Mouse (Mus musculus): ENCODE measurements around the gene Sys1. TPM values are rescaled to one million over a fixed set of nuclear protein-coding genes. Genes with fewer than 3 reads are reported as not detected.

The Sys1 gene
- total RNA-seq, 4 experiments from 2014 or later: 40.4 to 45.8 (median 44.8) TPM

GRCm38 (mm10) chr2:164497691-164498268 is 41.0 kb downstream of the Sys1 start:
- no peak for DNase-seq (ENCODE audit: low spot score in 2 of 2)

GRCm38 (mm10) chr2:164499317-164499716 is 42.6 kb downstream of the Sys1 start:
- no peak for DNase-seq (ENCODE audit: low spot score in 2 of 2)

GRCm38 (mm10) chr2:164500511-164500910 is 43.7 kb downstream of the Sys1 start:
- DNase-seq (ENCODE audit: low spot score in 2 of 2): no peak

- DNase-seq (ENCODE audit: low spot score in 2 of 2): no peak
These were observed 48.2 kb downstream of the Sys1 start for GRCm38 (mm10) chr2:164504919-164505318.

- DNase-seq (ENCODE audit: low spot score in 2 of 2): no peak
These were observed 49.0 kb downstream of the Sys1 start for GRCm38 (mm10) chr2:164505619-164506347.

GRCm38 (mm10) chr2:164507811-164508210 is 51.0 kb downstream of the Sys1 start:
- no peak for DNase-seq (ENCODE audit: low spot score in 2 of 2)

GRCm38 (mm10) chr2:164510621-164511190 is 53.9 kb downstream of the Sys1 start:
- DNase-seq (ENCODE audit: low spot score in 2 of 2): no peak

- no peak for DNase-seq (ENCODE audit: low spot score in 2 of 2)
These were observed 55.6 kb downstream of the Sys1 start for GRCm38 (mm10) chr2:164512121-164512909.

GRCm38 (mm10) chr2:164513389-164513788 is 56.6 kb downstream of the Sys1 start:
- no peak for DNase-seq (ENCODE audit: low spot score in 2 of 2)

- DNase-seq (ENCODE audit: low spot score in 2 of 2): no peak
These were observed 58.2 kb downstream of the Sys1 start for GRCm38 (mm10) chr2:164514916-164515315.

- peak in 1 of 2 experiments; percentile 36 for DNase-seq (ENCODE audit: low spot score in 2 of 2)
These were observed 59.1 kb downstream of the Sys1 start for GRCm38 (mm10) chr2:164515897-164516296.

- no peak for DNase-seq (ENCODE audit: low spot score in 2 of 2)
These were observed 59.8 kb downstream of the Sys1 start for GRCm38 (mm10) chr2:164516592-164516991.

- peak in 1 of 2 experiments; percentile 58 for DNase-seq (ENCODE audit: low spot score in 2 of 2)
These were observed 60.9 kb downstream of the Sys1 start for GRCm38 (mm10) chr2:164517485-164518221.

- DNase-seq (ENCODE audit: low spot score in 2 of 2): peak in 1 of 2 experiments; percentile 38
These were observed 61.8 kb downstream of the Sys1 start for GRCm38 (mm10) chr2:164518266-164519170.

GRCm38 (mm10) chr2:164519171-164519526 is 62.4 kb downstream of the Sys1 start:
- DNase-seq (ENCODE audit: low spot score in 2 of 2): no peak

GRCm38 (mm10) chr2:164520782-164521181 is 64.0 kb downstream of the Sys1 start:
- no peak for DNase-seq (ENCODE audit: low spot score in 2 of 2)

- DNase-seq (ENCODE audit: low spot score in 2 of 2): no peak
These were observed 65.1 kb downstream of the Sys1 start for GRCm38 (mm10) chr2:164521841-164522240.

- DNase-seq (ENCODE audit: low spot score in 2 of 2): no peak
These were observed 65.5 kb downstream of the Sys1 start for GRCm38 (mm10) chr2:164522280-164522679.

- no peak for DNase-seq (ENCODE audit: low spot score in 2 of 2)
These were observed 66.6 kb downstream of the Sys1 start for GRCm38 (mm10) chr2:164523301-164523773.

- no peak for DNase-seq (ENCODE audit: low spot score in 2 of 2)
These were observed 71.8 kb downstream of the Sys1 start for GRCm38 (mm10) chr2:164528557-164528956.

All from layer of hippocampus, adult 8-10 months (tissue).